Mouse (Mus musculus) heart, embryonic 15.5 days (tissue): Measurements from ENCODE around the gene Sult2b1. TPM values are rescaled to one million over a fixed set of nuclear protein-coding genes. Genes with fewer than 3 reads are reported as not detected.
A peak's percentile ranks its signal among the peaks of the same experiment; 100 is the strongest.

Experiments
- ATAC-seq: fragments of 200-750 bp; cut with Nextera tagmentation; replicated peaks from 2 replicates; pipeline ENCODE4 v1.8.0; 2017; ENCODE audit warnings: low read depth, moderate TSS enrichment; ENCODE audit not compliant: insufficient number of reproducible peaks, insufficient read depth, low FRiP score
- H3K27ac ChIP-seq: fragments of 300-500 bp; sonication (generic); 2 replicates; pipeline ENCODE4 v1.5.1; 2015; ENCODE audit warnings: mild to moderate bottlenecking, inconsistent platforms
- H3K27me3 ChIP-seq: fragments of 300-500 bp; sonication (generic); 2 replicates; pipeline ENCODE4 v1.6.1; 2015; ENCODE audit warnings: inconsistent platforms
- H3K36me3 ChIP-seq: fragments of 300-500 bp; sonication (generic); 2 replicates; pipeline ENCODE4 v1.6.1; 2015; ENCODE audit warnings: mild to moderate bottlenecking, inconsistent platforms
- H3K4me1 ChIP-seq: fragments of 300-500 bp; sonication (generic); replicated peaks from 2 replicates; pipeline ENCODE4 v1.6.1; 2015; ENCODE audit warnings: inconsistent platforms
- H3K4me2 ChIP-seq: fragments of 300-500 bp; sonication (generic); 2 replicates; pipeline ENCODE4 v1.6.1; 2015; ENCODE audit warnings: inconsistent platforms, mild to moderate bottlenecking, moderate library complexity
- H3K4me3 ChIP-seq: fragments of 300-500 bp; sonication (generic); 2 replicates; pipeline ENCODE4 v1.5.1; 2015; ENCODE audit warnings: mild to moderate bottlenecking, inconsistent platforms
- H3K9ac ChIP-seq: fragments of 300-500 bp; sonication (generic); 2 replicates; pipeline ENCODE4 v1.6.1; 2015; ENCODE audit warnings: mild to moderate bottlenecking, inconsistent platforms
- H3K9me3 ChIP-seq: fragments of 300-500 bp; sonication (generic); replicated peaks from 2 replicates; pipeline ENCODE4 v1.6.1; 2016; ENCODE audit warnings: inconsistent platforms
- WGBS: fragments of 180-500 bp; shearing (Covaris S2); methylation state at CpG from one replicate; pipeline ENCODE4 v1.1.7; 2015; ENCODE audit warnings: mixed read lengths; 5-methylcytosine and 5-hydroxymethylcytosine counted together
- polyA plus RNA-seq: library from polyadenylated mRNA; unstranded; fragments of >200 nt; fragmentation: Nextera tagmentation; extraction: Ambion mirVana; gene quantifications from 2 replicates; pipeline ENCODE4 v1.2.1, GENCODE M21; 2015

Gene Sult2b1
- polyA plus RNA-seq, 1 experiment from 2014 or later, result 0.21 TPM

DNA sequence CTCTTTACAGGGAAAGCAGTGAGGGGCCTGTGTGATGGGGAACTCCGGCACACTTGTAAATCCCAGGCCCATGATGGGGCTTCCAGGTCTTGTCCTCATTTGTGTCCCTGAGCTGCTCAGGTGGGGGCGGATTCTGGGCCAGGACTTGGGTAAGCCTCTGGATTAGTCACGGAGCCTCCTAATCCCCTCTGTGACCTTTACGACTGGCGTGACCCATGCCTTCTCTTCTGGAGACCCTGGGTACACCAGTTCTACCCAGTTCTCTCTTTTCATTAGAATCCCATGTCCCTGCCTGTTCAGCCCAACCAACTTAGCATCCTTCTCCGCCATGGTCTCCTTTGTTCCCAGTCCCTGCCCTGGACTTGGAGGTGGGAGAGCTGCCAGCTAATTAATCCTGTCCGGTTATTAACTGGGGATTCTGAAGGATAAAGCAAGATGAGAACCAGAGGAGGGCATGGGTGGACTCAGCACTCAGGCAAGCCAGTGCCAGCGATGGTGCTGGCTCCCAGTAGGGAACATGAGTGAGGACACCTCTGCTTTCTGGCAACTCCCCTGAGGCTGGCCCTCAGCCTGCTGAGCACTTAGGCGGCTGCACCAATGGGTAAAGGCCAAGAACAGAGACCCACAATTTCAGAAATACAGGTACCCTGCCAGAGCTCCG lies 31.0 kb upstream of the Sult2b1 start:
- peaks cover 17% of the 10 kb centered on the region for H3K27me3 ChIP-seq
- no peak overlapping the region for H3K27ac ChIP-seq
- peaks cover 25% of the 10 kb centered on the region for H3K36me3 ChIP-seq
- H3K9ac ChIP-seq, result no peak overlapping the region
- no peak for ATAC-seq
- WGBS, result 57% methylated on average over 10 of the region's 10 CpGs
- H3K4me2 ChIP-seq, result no peak overlapping the region
- no peaks in the 10 kb centered on the region for H3K9me3 ChIP-seq
- H3K4me1 ChIP-seq, result peaks cover 25% of the 10 kb centered on the region
- H3K4me3 ChIP-seq, result no peak overlapping the region

- ATAC-seq, result no peak
- Histone ChIP-seq H3K4me2 (peak overlapping the region; percentile 53), H3K4me3 (peak overlapping the region; percentile 94), H3K9me3 (no peaks in the 10 kb centered on the region), H3K4me1 (peaks cover 26% of the 10 kb centered on the region), H3K9ac (no peak overlapping the region), H3K36me3 (peaks cover 31% of the 10 kb centered on the region), H3K27me3 (peaks cover 14% of the 10 kb centered on the region), H3K27ac (no peak overlapping the region)
- WGBS, result 6% methylated on average over 5 of the region's 5 CpGs
Observed at GRCm38 (mm10) chr7:45814841-45815240, 30.4 kb upstream of the Sult2b1 start.

DNA sequence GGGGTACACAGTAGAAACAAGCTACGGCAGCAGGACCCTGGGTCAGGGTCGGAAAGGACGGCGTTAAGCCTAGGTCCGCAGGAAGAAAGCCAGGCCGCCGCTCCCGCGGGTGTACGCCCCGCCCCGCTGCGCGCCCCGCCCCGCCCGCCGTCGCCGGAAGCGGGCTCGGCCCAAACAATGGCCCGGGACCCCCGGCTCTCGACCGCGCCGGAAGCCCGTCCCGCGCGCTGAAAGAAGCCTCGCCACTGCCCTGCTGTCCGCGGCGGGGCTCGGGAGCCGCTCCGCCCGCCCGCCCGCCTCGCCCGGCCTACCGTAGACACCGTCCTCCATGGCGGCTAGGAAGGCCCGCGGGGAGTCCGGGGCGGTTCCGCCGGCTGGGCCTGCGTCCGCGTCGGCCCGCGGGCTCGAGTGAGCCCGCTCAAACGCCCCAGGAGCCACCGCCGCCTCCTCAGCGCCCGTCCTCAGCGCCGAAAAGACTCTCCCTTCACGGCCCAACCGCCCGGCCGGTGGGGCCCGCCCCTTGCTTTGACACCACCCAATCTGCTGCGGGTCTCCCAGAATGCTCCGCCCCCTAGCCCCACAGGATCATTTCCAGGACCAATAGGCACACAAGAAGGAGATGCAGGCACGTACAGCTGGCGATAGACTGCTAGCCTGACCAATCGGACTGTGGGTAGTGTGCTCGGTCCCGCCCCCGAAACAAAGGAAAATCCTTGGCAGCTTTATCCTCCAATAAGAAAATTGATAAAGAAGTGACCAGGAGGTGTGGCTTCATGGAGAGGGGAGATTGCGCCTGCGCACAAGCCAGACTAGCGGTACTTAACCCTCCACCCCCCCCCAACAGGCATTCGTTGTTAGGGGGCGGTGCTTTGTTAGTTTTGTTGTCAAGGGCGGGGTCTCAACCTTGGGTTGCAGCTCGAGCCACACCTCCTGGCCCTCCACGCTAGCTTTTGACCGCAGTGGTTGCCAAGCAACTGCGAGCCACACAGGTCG lies 29.6 kb upstream of the Sult2b1 start, which contains the start of gene Cyth2:
TSS of gene Cyth2 (minus strand) at position 795 of the 993 bp plus-strand sequence.
- Histone ChIP-seq H3K4me3 (peak within 1 kb of the TSS; percentile 94), H3K27ac (peak within 1 kb of the TSS; percentile 100), H3K36me3 (peaks cover 38% of the 10 kb centered on the region), H3K9ac (peak within 1 kb of the TSS; percentile 99), H3K9me3 (no peaks in the 10 kb centered on the region), H3K4me1 (peaks cover 27% of the 10 kb centered on the region), H3K27me3 (peaks cover 11% of the 10 kb centered on the region), H3K4me2 (peak within 1 kb of the TSS; percentile 79)
- under 1% methylated on average over 67 of the region's 92 CpGs for WGBS
- ATAC-seq, result peak; percentile 99

DNA sequence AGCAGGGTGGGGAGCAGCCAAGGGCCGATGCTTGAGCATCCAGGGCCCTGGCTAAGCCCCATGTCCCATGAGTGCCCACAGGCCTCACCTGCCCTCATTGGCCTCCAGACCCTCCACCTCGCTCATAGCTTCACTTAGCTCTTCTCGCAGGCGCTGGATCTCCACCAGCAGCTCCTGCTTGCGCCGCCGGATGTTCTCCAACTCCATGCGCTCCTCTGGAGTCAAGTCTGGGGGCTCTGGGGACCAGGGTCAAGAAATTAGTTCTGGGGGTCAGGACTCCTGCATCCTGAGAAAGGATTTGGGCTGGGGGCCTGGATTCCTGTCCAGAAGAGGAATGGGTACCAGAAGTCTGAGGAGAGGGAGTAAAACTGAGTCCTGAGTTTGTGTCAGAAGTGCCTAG lies 28.5 kb upstream of the Sult2b1 start:
- no peak for ATAC-seq
- Histone ChIP-seq H3K4me2 (peak overlapping the region; percentile 79), H3K27me3 (no peaks in the 10 kb centered on the region), H3K9me3 (no peaks in the 10 kb centered on the region), H3K36me3 (peaks cover 50% of the 10 kb centered on the region), H3K4me3 (peak overlapping the region; percentile 94), H3K9ac (peak overlapping the region; percentile 99), H3K27ac (no peak overlapping the region), H3K4me1 (peaks cover 27% of the 10 kb centered on the region)
- WGBS, result 87% methylated on average over 8 of the region's 8 CpGs

GRCm38 (mm10) chr7:45809276-45810075 lies 25.0 kb upstream of the Sult2b1 start:
- no peak overlapping the region for H3K4me3 ChIP-seq

GRCm38 (mm10) chr7:45808471-45808870 lies 24.0 kb upstream of the Sult2b1 start:
- H3K27ac ChIP-seq, result no peak overlapping the region
- 59% methylated on average over 10 of the region's 11 CpGs for WGBS
- H3K36me3 ChIP-seq, result peaks cover 61% of the 10 kb centered on the region
- no peaks in the 10 kb centered on the region for H3K9me3 ChIP-seq
- ATAC-seq, result no peak
- H3K27me3 ChIP-seq, result no peaks in the 10 kb centered on the region
- peaks cover 22% of the 10 kb centered on the region for H3K4me1 ChIP-seq
- H3K4me3 ChIP-seq, result no peak overlapping the region
- H3K4me2 ChIP-seq, result no peak overlapping the region
- H3K9ac ChIP-seq, result no peak overlapping the region

More at GRCm38 (mm10) chr7:45809276-45810075, 25.0 kb upstream of the Sult2b1 start:
- Histone ChIP-seq H3K9me3 (no peaks in the 10 kb centered on the region), H3K4me1 (peaks cover 22% of the 10 kb centered on the region), H3K27me3 (no peaks in the 10 kb centered on the region), H3K9ac (no peak overlapping the region), H3K36me3 (peaks cover 61% of the 10 kb centered on the region), H3K4me2 (no peak overlapping the region), H3K27ac (no peak overlapping the region)
- 69% methylated on average over 13 of the region's 14 CpGs for WGBS
- no peak for ATAC-seq

DNA sequence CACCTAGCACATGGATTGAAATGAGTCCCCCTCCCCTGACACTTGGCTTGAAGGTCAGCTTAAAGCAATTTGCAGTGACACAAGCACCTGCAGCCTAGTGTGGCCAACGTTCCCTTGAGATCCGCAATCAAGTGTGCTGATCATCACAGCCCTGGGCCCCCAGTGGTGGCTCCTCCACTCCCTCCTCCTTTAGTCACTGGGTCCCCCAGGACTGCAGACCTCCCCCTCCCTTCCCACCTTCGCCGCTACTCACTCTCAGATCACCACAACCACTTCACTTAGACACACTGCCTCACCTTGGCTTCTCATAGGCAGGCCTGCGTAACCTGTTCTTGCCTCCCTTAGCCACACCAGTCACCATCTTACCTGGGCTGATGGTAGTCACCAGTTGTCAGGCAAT lies 21.5 kb upstream of the Sult2b1 start:
- peaks cover 41% of the 10 kb centered on the region for H3K36me3 ChIP-seq
- H3K4me2 ChIP-seq, result no peak overlapping the region
- no peak for ATAC-seq
- no peak overlapping the region for H3K9ac ChIP-seq
- H3K27me3 ChIP-seq, result peaks cover 3% of the 10 kb centered on the region; the same call in 1 of the 2 replicates
- H3K27ac ChIP-seq, result no peak overlapping the region
- 58% methylated on average over 5 of the region's 5 CpGs for WGBS
- peaks cover 10% of the 10 kb centered on the region for H3K4me1 ChIP-seq
- no peak overlapping the region for H3K4me3 ChIP-seq
- no peaks in the 10 kb centered on the region for H3K9me3 ChIP-seq

DNA sequence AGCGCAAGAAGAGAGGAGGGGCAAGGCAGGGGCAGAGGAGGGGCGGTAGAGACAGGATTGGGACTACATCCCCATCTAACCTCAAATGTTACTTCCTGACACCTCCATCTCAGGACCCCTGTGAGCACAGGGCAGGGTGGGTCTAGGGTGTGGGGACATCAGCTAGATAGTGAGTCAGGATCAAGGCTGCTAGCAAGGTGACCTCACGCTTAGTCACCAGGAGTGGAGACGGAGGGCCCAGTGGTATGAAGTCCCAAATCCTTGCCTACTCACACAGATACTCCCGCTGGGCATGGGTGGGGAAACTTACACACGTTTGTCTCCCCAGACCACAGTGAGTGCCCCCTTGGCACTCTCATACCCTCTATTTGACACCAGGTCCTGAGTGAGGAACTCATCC lies 18.1 kb upstream of the Sult2b1 start:
- peaks cover 37% of the 10 kb centered on the region for H3K27me3 ChIP-seq
- H3K4me3 ChIP-seq, result no peak overlapping the region
- peaks cover 7% of the 10 kb centered on the region for H3K36me3 ChIP-seq
- H3K9me3 ChIP-seq, result no peaks in the 10 kb centered on the region
- WGBS, result 86% methylated on average over 6 of the region's 6 CpGs
- H3K4me2 ChIP-seq, result no peak overlapping the region
- no peak overlapping the region for H3K9ac ChIP-seq
- no peak for ATAC-seq
- peaks cover 22% of the 10 kb centered on the region for H3K4me1 ChIP-seq
- no peak overlapping the region for H3K27ac ChIP-seq

- Histone ChIP-seq H3K4me3 (peak overlapping the region; percentile 32), H3K27ac (no peak overlapping the region), H3K4me2 (peak overlapping the region; percentile 63), H3K9ac (peak overlapping the region; percentile 34; the same call in 1 of the 2 replicates), H3K27me3 (peaks cover 48% of the 10 kb centered on the region), H3K9me3 (no peaks in the 10 kb centered on the region), H3K36me3 (no peaks in the 10 kb centered on the region), H3K4me1 (peaks cover 24% of the 10 kb centered on the region)
- WGBS, result 1% methylated on average over 12 of the region's 12 CpGs
- ATAC-seq, result no peak
Observed at GRCm38 (mm10) chr7:45801348-45801747, 16.9 kb upstream of the Sult2b1 start.

- Histone ChIP-seq H3K36me3 (no peaks in the 10 kb centered on the region), H3K4me3 (peak overlapping the region; percentile 32), H3K9me3 (no peaks in the 10 kb centered on the region), H3K4me1 (peaks cover 24% of the 10 kb centered on the region), H3K4me2 (peak overlapping the region; percentile 63), H3K27me3 (peaks cover 55% of the 10 kb centered on the region), H3K9ac (peak overlapping the region; percentile 34; the same call in 1 of the 2 replicates), H3K27ac (no peak overlapping the region)
- WGBS, result 9% methylated on average over 22 of the region's 25 CpGs
- no peak for ATAC-seq
Observed at GRCm38 (mm10) chr7:45800546-45801204, 16.2 kb upstream of the Sult2b1 start.
